Mouse (Mus musculus): ENCODE results near the gene Sap30bp.

The Sap30bp gene

DNA sequence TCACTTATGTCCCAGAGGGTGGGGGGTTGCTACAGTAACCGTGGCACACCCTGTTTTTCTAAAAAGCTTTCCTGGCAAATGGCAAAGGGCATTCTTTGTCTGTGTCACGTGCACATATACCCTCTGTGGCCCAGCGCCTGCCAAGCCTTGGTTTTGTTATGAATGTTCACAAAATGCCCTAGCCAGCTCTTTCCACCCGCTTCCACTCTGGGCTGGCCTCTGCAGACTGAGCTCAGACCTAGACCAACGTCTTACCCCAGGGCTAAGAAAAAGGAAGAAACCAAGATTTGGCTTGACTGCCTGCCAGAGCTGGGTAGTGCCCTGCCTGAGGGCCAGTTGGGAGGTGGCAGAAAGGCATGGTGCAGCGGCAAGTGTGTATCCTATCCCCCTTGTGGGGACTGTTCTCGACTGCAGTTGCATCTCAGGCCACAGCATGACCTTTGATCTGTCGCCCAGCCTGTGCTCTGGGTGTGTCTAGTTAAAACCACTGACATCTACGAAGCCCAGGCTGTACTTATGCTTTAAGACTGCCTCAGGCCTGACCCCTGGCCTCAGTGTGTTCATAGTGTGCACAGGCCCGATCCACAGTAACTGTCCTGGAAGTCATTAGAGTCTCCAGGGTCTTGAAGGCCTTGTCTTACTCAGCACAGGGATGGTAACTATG lies 22.2 kb downstream of the Sap30bp start:
- DNase-seq (ENCODE audit: low read depth, low spot score): no peak

DNA sequence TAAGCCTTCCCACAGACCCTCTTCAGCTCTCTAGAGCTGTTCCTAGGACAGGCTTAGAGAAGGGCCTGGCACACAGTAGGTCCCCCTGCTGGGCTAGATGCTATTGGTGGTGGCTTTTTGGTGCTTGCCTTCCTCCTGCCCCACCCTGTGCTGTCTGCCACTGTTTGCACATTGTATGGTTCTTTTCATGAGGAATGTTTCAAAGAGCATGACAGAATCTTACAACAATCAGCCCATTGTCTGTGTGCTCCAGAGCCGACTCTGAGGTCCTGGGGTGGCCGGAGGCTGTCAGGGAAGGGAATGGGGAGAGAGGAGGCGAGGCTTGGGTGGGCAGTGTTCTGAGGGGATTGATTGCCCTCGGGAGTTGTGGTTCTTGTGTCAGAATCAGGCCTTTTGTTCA lies 23.4 kb downstream of the Sap30bp start:
- peak; percentile 80 for DNase-seq (ENCODE audit: low read depth, low spot score)

DNA sequence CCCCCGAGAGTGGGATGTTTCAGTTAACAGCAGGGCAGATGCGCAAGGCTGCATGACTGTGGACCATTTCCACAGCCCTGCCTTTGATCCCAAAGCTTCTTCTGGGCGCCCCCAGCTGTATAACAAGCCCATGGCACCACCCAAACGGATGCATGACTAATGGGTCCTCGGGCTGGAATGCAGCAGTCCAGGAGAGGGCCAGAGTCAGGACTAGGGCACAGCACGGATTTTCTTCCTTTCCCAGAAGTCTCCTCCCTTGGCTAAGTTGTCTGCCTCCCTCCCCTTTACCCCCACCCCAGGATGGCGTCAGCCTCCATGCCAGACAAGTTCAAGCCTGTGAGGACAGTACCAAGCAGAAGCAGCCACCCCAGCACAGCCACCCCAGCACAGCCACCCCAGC lies 24.9 kb downstream of the Sap30bp start:
- DNase-seq (ENCODE audit: low read depth, low spot score): no peak

DNA sequence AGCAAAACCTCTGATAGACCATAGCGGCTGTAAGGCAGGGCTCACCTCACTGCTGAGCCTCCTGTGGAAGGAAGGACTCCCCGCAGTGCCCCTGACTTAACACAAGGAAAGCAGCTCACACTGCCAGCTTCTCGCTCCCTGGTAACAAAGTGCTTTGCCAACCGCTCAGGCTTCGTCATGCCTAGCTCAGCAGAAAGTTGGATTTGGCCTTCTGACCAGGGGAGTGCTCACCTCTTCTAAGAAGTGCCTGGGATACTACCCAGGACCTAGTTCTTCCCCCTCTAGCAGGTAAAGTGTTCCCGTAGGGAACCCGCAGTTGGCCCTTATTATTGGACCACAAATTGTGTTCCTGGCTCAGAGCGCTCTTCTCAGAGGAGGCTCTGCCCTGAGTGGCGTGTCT lies 25.9 kb downstream of the Sap30bp start:
- DNase-seq (ENCODE audit: low read depth, low spot score): no peak

DNA sequence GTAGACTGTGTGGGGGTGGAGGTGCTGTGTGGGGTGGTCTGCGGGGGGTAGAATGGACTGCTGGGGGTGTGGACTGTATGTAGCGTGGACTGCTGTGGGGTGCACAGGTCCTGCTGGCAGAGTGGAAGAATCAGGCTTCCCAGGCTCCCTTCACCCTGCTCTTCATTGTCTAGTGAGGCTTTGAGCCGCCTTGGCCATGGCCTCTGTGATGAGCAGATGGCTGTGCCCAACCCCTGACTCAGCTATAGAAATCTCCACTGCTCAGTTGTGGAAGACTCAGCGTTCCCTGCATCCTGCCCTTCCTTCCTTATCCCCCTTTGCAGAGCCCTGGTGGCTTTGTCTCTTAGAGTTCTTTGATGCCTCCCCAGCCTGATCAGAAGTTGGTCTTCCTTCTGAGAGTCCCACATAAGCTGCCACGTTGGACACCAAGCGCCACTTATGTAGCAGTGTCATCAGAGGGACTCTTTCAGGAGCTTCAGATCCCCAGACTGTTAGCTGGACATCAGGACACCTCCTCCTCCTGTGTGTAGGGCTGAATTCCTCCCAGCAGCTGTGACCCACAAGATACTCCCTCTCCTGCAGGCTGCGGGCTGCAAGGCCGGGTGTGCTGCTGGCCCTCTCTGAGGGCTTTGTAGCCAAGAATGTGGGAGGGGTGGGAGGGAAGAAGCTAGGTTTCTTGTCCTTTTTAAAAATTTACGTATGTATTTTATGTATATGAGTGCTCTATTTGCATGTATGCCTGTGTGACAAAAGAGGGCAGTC lies 29.8 kb downstream of the Sap30bp start:
- DNase-seq (ENCODE audit: low read depth, low spot score): no peak

DNA sequence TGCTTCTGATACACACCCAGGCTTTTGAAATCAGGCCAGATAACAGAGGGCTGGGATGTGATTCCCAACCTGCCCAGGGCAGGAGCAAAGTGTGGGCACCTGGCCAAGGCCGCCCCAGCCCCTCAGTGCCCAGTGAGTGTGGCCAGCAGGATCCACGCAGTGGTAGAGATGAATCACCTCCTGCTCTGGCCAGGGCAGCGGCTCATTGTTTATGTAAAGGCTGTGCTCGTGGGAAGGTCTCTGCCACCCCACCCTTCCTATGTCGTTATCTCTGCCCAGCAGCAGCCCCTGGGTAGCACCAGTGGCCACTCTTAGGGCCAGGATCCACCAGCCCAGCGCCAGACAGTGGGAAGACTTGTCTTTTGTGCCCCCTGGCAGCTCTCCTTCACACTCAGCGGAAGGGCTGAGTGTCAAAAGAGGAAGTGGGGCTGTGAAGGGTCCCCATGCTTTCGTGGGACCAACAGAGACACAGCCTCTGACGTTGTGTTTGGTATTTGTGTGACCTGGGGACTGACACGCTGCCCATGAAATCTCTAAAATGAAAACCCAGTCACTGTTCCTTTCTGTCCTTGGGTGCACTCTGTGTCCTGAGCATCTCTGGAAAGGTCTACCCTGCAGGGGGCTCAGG lies 32.0 kb downstream of the Sap30bp start:
- DNase-seq (ENCODE audit: low read depth, low spot score): no peak

DNA sequence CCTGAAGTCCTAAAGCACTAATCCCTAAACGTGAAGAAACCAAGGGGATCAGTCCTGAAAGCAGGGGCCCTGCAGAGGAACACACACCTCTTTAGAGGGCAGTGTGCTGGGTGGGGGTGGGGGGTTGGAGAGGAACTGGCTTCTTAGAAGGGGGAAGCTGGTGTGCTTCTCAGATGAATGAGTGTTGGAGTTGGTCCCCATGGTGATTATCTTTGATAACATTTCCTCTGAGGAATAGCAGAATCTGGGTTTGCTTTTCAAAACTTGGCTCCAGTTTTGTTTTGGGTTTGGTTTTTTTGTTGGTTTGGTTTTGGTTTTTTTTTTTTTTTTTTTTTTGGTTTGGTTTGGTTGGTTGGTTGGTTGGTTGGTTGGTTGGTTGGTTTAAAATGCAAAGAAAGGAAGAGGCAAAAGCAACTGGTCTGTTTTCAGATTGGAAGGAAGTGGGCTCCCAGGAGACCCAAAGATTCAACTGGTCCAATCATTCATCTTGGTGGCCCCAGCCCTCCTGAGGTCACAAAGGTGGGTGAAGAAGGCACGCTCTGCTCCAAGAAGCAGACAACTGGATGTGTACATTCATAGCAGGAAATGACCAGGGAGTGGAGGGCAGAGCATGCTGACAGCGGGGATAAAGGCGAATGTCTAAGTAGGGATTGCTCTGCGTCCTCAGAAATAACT lies 35.8 kb downstream of the Sap30bp start:
- no peak for DNase-seq (ENCODE audit: low read depth, low spot score)

DNA sequence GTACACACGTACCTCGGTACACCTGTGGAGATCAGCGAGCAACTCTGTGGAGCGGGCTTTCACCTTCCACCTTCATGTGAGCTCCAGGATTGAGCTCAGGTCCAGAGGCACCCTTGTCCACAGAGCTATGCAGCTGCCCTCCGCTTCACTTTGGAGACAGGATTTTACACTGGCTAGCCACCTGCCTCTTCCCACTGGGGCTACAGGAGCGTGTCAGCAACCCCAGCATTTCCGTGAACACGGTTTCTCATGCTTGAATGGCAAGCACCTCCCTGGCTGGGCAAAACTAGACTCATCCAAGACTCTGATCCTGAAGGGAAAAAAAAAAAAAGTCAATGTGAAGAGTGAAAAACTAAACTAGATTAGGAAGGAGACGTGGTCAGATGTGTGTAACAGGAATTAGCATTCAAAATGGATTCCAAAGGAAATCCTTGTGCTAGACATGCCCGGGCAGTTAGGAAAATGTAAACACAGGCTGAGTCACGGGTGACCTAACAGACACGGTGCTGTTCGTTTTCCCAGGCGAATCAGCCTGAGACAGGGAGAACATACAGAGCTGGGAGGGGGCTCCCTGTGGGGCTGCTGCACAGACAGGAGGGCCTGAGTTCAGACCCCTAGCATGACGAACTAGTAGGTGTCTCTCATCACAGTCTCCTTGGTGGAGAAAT lies 37.1 kb downstream of the Sap30bp start:
- no peak for DNase-seq (ENCODE audit: low read depth, low spot score)

DNA sequence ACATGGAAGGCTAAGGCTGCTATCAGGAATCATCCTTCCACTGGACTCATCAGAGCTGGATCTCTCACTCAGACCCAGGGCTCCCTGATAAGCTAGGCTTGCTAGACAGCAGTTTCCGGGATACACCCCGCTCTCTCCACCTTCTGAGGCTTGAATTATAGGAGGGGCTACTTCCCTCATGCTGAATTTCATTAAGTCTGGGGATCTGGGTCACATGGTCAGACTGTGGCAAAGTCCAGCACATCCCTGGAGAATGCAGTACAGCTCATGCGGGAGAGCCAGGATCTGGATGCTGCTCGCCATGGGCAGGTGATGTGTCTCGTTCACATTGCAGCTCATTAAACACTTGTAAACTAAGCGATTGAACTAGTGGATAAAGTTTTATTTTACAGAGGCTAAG lies 37.9 kb downstream of the Sap30bp start:
- DNase-seq (ENCODE audit: low read depth, low spot score): no peak

DNA sequence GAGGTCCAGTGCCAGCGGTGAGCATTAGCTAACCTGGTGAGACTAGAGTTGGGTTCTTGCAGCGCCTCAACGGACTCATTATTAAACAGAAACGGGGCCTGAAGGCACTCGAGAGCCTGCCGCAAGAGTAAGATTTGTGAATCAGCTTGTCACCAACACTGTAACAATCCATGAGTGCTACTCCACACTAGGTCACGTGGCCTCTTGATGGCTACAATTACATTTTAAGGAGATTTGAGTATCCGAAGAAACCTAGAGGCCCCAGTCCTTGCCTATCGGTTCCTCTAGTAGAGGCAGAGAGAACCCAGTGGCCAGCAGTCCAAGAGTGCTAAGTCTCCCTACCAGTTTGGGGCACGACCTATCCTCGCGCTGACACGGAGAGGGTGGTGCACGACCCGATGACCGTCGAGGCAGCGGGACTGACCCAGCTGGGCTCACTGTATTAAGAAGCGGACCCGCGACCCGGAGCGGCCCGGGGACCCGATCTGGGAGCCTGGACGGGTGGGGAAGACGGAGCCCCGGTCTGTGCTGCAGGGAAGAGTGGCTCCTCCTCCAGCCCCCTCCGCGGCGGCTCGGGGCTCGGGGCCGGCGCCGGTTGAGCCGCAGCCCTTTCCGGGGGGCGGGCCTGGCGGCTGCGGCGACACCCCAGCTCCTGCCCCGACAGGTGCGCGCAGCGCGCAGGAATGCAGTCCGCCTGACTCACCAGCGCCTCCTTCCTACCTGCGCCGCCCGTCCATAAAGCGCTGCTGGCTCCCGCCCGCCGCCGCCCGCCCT lies 41.4 kb downstream of the Sap30bp start, which contains the start of gene Itgb4:
Gene Itgb4, plus strand, starts transcription at position 401 of the 774 bp plus-strand sequence.
- DNase-seq (ENCODE audit: low read depth, low spot score): no peak

DNA sequence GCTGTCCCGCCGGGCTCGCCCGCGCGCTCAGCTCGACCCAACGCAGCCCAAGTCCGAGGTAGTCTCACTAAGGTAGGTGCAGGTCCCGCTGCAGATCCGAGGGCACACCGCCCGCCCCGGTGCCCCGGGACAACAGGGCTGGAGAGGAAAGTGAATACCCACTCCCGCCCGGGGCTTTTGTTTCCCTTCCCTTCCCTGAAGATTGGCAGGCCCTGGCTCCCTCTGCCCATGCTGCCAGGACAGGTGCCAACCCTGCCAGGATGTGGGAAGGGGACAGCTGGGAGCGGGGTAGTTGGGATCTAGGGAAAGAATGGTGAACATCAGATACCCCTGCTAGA lies 42.0 kb downstream of the Sap30bp start:
- no peak for DNase-seq (ENCODE audit: low read depth, low spot score)

DNA sequence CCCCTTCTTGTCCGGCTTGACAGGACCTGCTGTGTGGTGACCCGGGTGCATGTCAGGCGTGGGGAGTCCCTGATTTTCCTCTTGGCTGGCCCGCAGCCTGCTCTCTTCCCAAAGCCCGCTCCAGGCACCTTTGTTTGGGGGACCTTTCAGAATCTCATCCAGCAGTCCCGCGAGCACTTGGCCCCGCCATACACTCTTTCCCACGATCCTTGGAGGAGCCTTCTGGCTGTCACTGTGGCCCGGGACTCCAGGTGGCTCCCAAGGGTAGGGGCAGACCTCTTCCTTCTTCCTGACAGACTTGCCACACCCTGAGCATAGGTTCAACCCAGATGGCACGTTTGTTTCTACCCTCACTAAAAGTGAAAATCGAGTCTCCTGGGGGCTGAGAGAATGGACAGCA lies 42.5 kb downstream of the Sap30bp start:
- no peak for DNase-seq (ENCODE audit: low read depth, low spot score)

DNA sequence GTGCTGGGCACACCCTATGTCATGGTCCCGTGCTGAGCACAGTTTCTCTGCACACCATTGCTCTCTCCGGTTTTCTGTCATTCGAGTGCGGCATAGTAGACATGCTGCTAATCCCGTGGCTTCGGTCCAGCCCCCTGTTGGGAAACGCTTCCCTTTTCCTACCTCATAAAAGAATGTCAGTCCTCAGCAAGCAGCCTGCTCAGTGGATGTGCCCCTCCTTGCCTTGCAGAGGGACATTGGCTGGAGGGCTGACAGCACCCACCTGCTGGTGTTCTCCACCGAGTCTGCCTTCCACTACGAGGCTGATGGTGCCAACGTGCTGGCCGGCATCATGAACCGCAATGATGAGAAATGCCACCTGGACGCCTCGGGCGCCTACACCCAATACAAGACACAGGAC lies 49.4 kb downstream of the Sap30bp start:
- DNase-seq (ENCODE audit: low read depth, low spot score): no peak

DNA sequence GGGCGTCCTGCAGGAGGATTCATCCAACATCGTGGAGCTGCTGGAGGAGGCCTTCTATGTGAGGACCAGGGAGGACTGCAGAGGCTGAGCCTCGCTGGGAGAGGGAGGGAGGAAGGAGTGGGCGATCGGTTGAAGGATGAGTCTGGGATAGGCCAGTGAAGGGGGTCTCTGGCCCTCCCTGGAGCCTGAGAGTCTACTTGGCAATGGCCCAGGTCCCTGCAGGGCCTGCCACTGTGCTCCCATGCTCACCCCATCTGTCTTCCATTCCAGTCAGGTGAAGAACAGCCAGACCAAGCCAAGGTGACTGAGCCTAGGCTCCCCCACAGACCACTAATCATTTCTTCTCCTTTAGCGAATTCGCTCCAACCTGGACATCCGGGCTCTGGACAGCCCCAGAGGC lies 50.2 kb downstream of the Sap30bp start:
- DNase-seq (ENCODE audit: low read depth, low spot score): no peak

DNA sequence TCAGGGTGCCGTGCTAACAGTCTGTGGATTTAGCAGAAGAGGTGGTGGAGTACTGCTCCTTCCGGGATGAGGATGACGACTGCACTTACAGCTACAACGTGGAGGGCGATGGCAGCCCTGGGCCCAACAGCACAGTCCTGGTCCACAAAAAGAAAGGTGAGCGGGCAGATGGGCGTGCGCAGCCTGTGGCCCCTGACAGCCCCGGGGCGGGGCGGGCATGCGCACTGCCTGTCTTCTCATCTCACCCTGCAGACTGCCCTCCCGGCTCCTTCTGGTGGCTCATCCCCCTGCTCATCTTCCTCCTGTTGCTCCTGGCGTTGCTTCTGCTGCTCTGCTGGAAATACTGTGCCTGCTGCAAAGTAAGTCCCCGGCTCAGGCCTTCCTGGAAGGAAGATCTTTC lies 56.6 kb downstream of the Sap30bp start:
- DNase-seq (ENCODE audit: low read depth, low spot score): no peak

DNA sequence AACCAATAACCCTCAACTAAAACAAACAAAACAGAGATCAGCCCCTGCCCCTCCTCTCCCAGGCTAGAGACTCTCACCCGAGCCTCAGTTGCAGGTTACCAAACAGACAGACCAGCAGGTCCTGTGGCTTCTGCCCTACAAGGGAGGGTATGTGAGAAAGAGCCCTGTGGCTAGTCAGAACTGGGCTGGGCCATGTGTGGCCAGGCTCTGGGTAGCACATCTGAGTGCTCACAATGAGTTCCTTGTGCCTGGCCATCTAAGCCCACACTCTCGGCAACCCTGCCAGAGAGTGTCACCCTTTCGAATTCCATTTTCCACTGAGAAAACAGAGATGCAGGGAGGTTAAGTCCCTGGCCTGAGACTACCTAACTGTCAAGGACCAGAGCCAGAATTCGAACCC lies 59.0 kb downstream of the Sap30bp start:
- no peak for DNase-seq (ENCODE audit: low read depth, low spot score)

DNA sequence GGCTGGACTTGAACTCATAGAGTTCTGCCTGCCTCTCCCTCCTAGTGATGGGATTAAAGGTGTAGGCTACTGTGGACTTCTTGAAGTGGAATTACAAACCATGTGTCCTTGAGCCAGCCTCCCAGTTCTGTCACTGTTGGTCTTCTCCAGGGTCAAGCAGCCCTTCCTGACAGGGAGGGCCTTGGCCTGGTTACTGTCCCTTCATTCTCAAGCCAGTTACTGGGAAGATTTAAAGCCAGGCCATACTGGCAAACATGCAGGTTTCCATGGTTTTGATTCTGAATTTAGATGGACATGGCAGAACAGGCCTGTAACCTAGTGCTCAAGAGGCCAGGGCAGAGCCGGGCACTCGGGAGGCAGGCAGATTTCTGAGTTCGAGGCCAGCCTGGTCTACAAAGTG lies 62.2 kb downstream of the Sap30bp start:
- no peak for DNase-seq (ENCODE audit: low read depth, low spot score)

DNA sequence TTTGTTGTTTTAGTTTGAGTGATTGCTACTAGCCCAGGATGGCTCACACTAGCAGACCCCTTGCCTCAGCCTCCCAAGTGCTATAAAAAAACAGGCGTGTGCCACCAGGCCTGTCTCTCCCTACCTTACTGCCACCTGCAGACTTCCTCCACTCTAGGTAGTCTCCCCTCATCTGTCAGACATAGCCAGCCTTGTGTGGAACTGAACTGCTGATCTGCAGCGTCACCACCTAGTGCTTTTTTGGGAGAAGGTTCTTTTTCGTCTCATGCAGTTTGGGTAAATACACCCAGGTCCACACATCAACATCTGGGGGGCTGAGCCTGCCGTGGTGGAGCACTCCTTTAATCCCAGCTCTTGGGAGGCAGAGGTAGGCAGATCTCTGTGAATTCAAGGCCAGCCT lies 64.0 kb downstream of the Sap30bp start:
- no peak for DNase-seq (ENCODE audit: low read depth, low spot score)

DNA sequence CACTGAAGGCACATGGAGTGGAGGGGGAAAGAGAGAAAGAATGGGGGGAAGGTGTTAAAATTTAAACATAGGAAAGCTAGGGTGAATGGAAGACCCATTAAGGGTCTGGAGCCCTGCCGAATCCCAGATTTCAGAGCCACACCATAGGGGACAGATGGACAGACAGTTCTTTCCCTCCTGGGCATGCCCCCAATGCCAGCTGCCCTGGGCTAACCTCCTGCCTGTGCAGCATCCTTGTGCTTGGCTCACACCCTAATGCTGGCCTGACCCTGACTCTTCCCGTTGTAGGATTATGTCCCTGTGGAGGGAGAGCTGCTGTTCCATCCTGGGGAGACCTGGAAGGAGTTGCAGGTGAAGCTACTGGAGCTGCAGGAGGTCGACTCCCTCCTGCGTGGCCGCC lies 64.6 kb downstream of the Sap30bp start:
- no peak for DNase-seq (ENCODE audit: low read depth, low spot score)

DNA sequence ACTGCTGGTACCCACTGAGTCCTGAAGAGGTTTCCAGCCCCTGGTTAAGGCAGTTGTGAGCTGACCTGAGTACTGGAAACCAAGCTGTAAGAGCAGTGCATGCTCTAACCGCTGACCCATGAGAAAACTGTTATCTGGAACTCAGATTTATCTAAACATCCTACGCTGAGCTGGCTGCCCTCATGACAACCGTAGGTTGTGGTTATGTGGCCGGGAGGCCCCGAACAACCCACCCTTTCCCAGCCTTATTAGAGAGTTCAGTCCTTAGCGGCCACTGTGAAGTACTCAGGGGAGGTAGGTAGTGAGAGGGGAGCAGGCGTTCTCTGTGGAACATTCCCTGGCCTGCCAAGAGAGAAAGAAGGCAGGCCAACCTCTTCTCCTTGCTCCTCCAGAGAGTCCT lies 65.9 kb downstream of the Sap30bp start:
- no peak for DNase-seq (ENCODE audit: low read depth, low spot score)

DNA sequence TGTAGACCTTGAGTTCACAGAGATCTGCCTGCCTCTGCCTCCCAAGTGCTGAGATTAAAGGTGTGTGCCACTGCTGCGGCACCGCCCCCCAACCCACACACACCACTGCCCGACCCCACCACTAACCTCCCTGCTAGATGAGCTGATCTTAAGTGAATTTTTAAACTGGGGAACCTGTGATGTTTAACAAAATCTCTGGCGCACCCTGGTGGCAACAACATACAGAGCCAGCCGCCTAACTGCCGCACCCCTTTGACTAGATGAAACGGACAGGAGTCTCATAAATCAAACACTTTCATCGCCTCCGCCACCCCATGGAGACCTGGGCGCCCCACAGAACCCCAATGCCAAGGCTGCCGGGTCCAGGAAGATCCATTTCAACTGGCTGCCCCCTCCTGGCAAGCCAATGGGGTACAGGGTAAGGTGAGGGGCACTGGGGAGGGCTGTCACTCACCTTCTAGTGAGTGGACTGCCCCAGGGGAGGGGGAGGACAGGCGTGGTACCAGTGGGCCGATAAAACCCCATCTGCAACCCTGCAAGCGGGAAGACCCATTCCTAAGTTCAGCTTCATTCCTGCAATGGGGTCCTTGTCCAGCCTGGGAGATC lies 66.6 kb downstream of the Sap30bp start:
- peak; percentile 63 for DNase-seq (ENCODE audit: low read depth, low spot score)
